17 mouse cellular contexts compared by ENCODE assay signal in the genomic region with DNA sequence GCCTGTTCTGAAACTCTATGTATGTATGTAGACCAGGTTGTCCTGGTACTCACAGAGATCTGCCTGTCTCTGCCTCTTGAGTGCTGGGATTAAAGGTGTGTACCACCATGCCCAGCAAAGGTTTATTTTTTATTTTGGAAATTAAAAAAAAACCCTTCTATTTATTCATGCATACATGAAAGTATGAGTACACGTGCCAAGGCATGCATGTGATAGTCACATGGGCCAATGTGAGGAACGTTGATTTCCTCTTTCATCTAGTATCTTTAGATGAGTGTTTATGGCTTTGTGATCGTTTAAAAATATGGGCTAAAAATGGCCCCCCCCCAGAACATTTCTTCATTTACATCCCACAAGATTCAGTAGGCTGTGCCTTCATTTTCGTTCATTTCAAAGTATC.
"Had no signal": no experiment of that assay in that cellular context is flagged by ENCODE, and none has a peak within 500 bp of the region (broad histone marks: within the 10 kb centered on the region; RNA-seq: fewer than 3 reads in every experiment).

No protein-coding gene starts in this region.

- H3K4me1 ChIP-seq: neural tube, embryonic 12.5 days; neural tube, embryonic 13.5 days; neural tube, embryonic 15.5 days; stomach, embryonic 15.5 days had no signal

- H3K27ac ChIP-seq: neural tube, embryonic 12.5 days; neural tube, embryonic 13.5 days; neural tube, embryonic 15.5 days; stomach, embryonic 15.5 days; stomach, postnatal 0 days had no signal

- H3K27me3 ChIP-seq: neural tube, embryonic 12.5 days; neural tube, embryonic 13.5 days; neural tube, embryonic 15.5 days; stomach, embryonic 15.5 days had no signal

- DNase-seq: retina, postnatal 1 day; right cerebral cortex, adult 18-20 months; right cerebral cortex, postnatal 14 days; right cerebral cortex, postnatal 25 days; right cerebral cortex, postnatal 4 days; spleen, adult 18-20 months; thymus, adult 18-20 months; thymus, adult 2 months; thymus, postnatal 14 days; thymus, postnatal 25 days; thymus, postnatal 36 days; thymus, postnatal 4 days had no signal

- H3K36me3 ChIP-seq: neural tube, embryonic 12.5 days; neural tube, embryonic 13.5 days; neural tube, embryonic 15.5 days; stomach, embryonic 15.5 days had no signal

- H3K4me2 ChIP-seq: neural tube, embryonic 12.5 days; neural tube, embryonic 13.5 days; neural tube, embryonic 15.5 days; stomach, embryonic 15.5 days had no signal

- H3K9ac ChIP-seq: neural tube, embryonic 12.5 days; neural tube, embryonic 13.5 days; neural tube, embryonic 15.5 days; stomach, embryonic 15.5 days had no signal

- H3K9me3 ChIP-seq: neural tube, embryonic 12.5 days; neural tube, embryonic 13.5 days; neural tube, embryonic 15.5 days; stomach, embryonic 15.5 days had no signal

- H3K4me3 ChIP-seq: neural tube, embryonic 12.5 days; neural tube, embryonic 13.5 days; neural tube, embryonic 15.5 days; stomach, embryonic 15.5 days had no signal
